Mouse (Mus musculus) v-Abl transformed pro-B cells (cell line): ENCODE measurements around the gene Leng9.

Source experiments
- in situ Hi-C, 2 experiments: fragments of 400-800 bp; cut with MboI; formaldehyde crosslinking; loops; one replicate each; pipeline ENCODE4 v1.15.1; 2025; ENCODE audit not compliant: unreplicated experiment in 2 of 2

Leng9 gene

DNA sequence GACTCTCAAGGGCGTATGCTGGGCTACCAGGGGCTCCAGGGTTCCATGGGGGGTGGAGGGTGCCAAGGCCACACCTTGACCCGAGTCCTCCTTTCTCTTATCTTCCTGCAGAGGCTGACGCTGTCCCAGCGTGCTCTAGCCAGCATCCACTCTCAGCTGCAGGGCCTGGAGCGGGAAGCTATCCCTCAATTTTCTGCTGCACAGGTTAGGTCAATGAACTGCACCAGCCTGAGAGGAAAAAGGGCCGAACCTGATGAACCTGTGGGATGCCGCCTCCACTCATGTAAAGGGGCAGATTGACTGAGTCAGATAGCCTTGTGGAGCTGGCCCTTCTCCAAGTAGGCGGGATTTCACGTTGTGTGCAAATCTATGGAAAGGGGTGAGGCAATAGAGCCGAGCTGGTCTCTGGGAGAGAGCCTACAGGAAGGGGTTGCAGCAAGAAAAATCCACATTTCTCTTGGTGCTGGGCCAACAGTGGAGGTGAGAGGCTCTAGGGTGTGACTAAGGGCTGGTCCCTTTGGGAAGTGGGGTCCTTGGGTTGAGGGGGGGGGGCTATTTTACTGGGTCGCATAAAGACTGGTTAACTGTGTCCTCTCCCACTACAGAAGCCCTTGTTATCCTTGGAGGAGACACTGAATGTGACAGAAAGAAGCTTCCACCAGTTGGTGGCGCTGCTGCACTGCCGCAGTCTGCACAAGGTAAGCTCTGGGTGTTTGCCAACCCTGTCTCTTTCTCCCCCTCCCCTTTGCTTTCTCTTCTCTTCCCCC lies 19.3 kb downstream of the Leng9 start:
- in situ Hi-C loops = loop anchor here (10.0 to 25.0 kb wide), 4 partner anchors 436 to 806 kb away; partner anchors contain the start of genes Ssc5d (in 2 of the 2), Ube2s (in 2 of the 2), Mboat7 (in 1 of the 2) and Tmem86b (in 1 of the 2)

DNA sequence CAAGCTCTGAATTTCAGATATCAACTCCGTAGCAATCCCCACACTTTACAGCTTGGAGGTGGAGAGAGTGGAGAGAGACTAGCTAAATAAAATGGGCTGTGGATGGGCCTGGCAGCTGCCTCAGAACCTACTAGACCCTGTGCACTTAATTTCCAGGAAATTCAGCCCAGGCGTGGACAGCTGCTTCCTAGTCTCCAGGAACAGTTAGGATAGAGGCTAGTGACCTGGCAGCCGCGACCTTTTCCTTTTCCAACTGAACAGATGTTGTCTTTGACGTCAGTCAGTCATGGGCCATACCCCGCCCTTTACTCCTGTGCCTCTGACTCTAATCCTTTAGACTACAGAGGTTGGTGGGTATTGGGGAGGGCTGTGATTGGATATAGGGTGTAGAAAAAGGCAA lies 21.3 kb downstream of the Leng9 start:
- in situ Hi-C loops = loop anchor here (5.0 to 25.0 kb wide), 8 partner anchors 102 to 808 kb away; partner anchors contain the start of genes Ssc5d (in 2 of the 2), Ube2s (in 2 of the 2) and Tmem86b (in 1 of the 2)

DNA sequence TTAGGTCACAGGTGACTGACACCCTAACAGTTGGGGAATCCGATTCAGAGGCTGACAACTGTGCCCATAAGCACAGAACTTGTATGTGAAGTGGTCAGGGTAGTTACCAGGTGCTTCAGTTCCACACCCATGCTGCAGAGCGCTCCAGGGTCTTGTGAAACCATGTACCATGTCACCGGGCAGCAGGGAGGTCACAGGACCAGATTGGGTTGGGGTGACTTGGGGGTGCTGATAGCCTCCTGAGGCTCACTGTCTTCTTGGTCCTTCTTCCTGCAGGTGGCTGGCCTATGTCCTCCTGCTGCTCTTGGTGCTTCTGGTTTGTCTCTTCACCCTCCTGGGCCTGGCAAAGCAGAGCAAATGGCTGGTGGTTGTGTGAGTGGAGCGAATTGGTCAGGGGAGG lies 22.3 kb downstream of the Leng9 start:
- in situ Hi-C loops = loop anchor here (5.0 to 25.0 kb wide), 8 partner anchors 101 to 809 kb away; partner anchors contain the start of genes Ssc5d (in 2 of the 2), Ube2s (in 2 of the 2) and Tmem86b (in 1 of the 2)

DNA sequence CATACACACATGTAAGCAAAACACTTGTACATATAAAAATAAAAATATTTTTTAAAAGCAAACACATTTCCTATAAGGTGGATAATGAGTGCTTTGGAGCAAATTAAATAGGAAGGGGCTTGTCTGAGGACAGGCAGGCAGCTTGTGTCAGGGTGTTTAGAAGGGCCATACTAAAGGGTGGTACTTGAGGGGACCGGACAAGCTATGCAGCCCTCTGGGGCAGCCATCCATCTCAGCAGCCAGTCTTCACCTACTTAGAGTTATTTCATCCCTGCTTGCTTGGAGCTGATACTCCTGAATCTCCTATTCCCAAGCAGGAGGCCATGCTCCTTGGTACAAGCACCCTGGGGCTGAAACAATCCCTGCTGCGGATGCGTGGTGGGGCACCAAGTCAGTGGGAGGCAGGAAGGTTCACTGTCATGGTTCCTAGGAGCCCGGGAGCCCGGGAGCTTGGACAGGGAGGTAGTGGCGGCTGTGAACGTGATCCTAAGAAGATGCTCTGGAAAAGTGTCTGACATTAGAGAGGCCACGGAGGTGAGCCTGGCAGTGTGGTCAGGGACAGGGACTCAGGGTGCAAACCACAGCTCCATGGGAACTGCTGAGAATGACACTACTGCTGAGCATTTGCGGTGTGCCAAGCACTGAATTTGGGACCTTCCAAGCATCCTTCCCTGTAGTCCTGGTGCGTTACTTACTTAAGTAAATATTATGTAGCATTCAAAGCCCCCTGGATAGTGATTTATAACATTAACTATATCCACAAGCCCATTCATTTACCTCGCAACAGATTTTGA lies 23.0 kb downstream of the Leng9 start:
- in situ Hi-C loops = loop anchor here (5.0 to 25.0 kb wide), 8 partner anchors 100 to 810 kb away; partner anchors contain the start of genes Ssc5d (in 2 of the 2), Ube2s (in 2 of the 2) and Tmem86b (in 1 of the 2)

DNA sequence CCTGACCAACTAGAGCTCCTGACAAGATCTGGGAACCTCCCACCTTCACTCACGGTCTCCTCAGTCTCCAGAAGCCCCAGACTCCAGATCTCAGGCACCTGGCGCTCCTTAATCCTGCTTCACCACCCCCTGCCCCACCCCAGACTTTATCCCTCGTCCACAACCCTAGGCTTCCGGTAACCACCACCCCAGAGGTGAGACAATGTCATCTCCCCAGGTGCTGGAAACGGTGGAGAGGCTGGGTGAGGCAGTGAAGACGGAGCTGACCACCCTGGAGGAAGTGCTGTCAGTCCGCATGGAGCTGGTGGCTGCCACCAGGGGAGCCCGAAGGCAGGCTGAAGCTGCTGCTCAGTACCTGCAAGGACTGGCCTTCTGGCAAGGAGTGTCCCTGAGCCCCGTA lies 24.9 kb downstream of the Leng9 start:
- in situ Hi-C loops = loop anchor here (5.0 to 25.0 kb wide), 8 partner anchors 98 to 812 kb away; partner anchors contain the start of genes Ssc5d (in 2 of the 2), Ube2s (in 2 of the 2) and Tmem86b (in 1 of the 2)

DNA sequence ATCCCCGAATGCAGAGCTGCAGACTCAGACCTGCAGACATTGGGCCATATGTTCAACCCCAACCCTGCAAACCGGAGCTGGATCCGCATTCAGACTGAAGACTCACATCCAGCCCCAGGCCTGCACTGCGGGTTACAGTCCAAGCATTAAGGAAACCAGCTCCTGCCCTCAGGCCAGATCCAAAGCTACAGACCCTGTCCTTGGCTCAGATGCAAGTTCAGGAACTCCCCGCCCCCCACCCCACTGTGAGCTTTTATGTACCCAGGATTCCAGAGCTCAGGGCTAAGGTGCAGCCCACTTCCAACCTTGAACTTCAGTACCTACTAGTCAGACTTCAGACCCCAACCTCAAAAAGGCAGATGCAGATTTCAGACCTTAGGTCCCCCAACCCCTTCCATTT lies 25.3 kb downstream of the Leng9 start:
- in situ Hi-C loops = loop anchor here (5.0 to 25.0 kb wide), 8 partner anchors 98 to 812 kb away; partner anchors contain the start of genes Ssc5d (in 2 of the 2), Ube2s (in 2 of the 2) and Tmem86b (in 1 of the 2)

DNA sequence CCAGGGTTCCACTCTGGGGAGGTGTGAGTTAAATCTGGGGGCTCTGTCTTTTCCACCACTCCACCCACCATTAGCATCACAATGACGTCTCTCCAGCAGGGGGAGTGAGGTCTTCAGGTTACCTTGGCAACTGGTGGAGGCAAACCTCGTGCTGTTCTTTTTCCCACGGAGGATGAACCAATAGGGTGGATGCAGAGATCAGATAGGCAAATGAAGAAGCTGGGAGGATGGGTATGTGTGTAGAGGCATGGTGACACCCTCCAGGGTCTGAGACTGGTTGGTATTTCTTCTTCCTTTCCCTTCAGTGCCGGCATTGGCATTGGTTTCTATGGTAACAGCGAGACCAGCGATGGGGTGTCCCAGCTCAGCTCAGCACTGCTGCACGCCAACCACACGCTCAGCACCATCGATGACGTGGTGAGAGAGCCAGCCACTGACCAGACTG lies 25.8 kb downstream of the Leng9 start:
- in situ Hi-C loops = loop anchor here in 1 of 2 experiments (10.0 kb wide), 1 partner anchor 170 kb away; no protein-coding TSS in a partner anchor

DNA sequence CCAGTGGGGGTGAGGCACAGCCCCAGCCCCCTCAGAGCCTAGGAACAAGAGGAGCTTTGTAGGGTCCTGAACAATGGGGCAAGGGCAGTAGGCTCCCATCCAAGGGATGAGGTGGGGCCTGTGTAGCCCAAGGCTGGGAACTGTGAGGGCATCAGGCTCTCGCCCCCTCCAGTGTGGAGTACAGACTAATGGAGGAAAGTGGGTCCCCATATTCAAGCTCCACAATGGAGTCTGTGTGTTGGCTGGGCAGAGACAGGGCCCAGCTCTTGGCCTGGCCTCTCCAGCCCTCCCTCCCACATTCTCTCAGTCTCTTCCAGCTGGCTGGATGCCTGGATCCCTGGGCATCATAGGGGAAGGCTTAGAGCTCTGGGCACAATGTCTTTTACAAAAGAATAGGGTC lies 26.4 kb downstream of the Leng9 start:
- in situ Hi-C loops = loop anchor here in 1 of 2 experiments (10.0 kb wide), 1 partner anchor 171 kb away; no protein-coding TSS in a partner anchor

DNA sequence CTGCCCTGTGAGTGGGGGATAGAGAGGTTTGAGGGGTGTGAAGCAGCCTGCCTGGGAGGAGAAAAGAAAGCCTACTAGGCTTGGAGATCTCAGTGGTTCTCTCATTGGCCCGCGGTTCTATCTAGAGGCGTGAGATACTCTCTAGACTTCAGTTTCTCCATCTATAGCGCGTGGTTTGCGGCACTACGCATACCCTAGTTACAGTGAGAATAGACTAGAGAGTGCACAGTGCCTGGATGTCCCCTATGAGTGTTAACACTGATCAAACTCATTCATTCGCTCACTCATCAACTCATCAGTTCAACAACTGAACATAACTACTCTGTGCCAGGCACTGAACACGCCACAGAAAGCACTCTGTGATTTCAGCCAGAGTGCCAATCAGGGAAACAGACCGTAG lies 27.4 kb downstream of the Leng9 start:
- in situ Hi-C loops = loop anchor here in 1 of 2 experiments (10.0 kb wide), 1 partner anchor 172 kb away; no protein-coding TSS in a partner anchor

DNA sequence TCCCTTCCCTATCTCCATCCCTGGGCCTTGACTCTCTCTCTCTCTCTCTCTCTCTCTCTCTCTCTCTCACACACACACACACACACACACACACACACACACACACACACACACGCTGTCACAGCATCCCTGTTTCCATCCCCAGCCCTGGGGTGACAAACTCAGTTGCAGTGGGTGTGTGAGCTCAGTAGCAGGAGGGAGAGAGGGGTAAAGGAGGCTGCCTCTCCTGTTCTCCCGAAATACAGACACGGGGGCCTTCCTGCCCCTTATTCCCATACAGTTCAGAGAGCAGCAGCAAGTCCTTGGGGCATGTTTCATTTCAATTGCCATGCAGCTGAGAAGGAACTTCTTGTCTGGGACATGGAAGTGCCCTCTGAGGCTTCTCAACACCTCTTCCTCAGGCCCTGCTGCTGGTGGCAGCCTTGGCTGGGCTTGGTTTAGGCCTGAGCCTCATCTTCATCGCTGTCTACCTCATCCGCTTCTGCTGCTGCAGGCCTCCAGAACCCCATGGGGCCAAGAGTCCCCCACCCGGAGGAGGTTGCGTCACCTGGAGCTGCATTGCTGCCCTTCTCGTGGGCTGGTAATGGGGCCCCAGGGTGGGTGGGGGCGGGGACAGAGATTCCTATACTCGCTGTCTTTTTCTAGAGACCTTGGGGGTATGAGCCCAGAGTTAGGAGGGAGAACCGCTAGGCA lies 28.0 kb downstream of the Leng9 start:
- in situ Hi-C loops = loop anchor here in 1 of 2 experiments (10.0 kb wide), 1 partner anchor 173 kb away; no protein-coding TSS in a partner anchor

DNA sequence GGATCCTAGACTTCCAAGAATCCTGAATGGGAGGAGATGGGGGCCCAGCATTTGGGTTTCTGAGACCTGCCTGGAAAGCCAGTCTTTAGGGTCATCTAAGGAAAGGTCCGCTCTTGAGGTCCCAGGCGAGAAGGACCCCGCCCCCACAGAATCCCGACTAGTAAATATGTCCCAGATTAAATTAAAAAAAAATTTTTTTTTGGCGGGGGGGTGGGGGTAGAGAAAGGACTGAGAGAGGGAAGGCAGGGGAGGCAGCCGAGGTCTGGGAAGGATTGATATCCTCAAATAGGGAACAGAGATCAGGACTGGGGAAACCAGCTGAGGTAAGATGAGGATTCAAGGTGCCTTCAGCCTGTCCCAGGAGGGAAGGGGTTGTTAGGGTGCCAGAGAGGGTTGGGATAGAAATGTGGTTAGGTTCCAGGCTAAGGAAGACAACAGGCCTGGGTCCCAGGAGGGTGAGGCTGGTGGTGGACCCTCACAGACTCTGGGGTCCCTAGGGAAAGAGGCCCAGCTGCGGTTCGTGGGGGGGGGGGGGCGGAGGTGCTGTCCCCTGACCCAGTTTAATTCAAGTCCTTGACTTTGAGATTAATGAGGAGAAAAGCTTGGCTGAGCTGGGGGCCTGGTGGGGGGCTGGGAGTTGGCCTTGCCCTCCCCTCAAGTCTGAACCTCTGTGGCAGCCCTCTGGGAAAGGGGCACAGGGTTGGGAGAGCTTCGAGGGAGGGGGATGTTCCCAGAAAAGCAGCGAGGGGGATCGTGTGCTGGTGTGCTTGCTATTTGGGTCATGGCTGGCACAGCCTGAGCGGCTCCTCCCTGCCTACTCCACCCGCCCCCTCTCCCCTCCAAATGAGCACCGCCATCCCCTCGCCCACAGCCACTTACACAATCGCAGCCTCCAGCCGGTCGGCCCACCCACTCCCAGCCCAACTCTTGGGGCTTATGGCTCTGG lies 29.9 kb downstream of the Leng9 start:
- in situ Hi-C loops = loop anchor here in 1 of 2 experiments (10.0 kb wide), 1 partner anchor 175 kb away; no protein-coding TSS in a partner anchor

DNA sequence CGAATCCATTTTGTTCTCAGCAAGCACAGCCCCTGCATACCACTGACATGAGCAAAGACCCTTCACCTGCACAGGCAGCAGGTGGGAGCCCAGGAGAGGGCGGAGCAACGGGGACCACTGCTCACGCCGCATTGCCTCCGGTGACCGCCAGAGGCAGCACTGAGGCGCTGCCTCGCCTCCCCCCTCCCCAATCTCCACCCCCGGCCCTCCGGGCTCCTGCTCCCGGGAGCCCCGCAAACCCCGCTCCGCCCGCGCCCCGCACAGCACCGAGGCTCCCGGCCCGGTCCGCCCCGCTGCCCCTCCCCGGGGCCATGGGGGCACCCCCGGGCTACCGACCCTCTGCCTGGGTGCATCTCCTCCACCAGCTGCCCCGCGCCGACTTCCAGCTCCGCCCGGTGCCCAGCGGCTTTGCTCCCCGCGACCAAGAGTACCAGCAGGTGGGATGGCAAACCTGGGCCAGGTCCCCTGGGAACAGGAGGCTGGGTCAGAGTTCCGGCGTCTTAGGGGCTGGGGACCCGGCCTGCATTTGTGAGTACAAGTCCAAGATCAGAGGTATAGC lies 30.8 kb downstream of the Leng9 start, which contains the start of gene Ttyh1:
Gene Ttyh1 (plus strand): TSS at position 65 of the 559 bp plus-strand sequence.
- in situ Hi-C loops = no loop called here

DNA sequence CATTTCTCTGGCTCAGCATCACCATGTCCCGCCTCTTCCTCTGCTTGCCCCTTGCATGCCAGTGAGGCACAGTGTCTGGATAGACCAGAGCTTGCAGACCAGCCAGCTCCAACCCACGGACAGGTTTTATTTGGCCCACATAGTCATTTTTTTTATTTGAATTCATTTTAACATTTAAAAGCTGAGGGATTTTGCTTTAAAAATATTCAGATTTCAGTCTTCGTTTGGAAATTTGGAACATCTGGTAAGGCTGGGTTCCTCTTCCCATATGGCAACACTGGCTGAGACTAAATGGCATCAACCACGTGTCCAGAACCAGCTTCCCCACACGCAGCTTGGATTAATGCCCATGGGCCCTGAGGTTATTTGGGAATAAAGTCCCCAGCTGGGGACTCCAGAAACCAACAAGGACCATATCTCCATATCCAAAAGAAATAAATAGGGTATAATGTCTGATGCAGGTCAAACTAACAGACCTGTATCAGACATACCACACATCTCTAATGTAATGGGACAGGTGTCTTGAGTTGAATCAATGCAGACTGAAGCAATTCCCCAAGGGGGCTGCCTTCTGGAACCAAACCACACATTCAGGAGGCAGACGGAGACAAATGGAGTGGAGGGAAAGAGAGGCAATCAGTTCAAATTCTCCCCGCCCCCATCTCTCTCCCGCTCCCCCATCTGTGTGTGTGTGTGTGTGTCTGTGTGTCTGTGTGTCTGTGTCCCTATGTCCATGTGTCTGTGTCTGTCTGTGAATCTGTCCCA lies 32.9 kb downstream of the Leng9 start:
- in situ Hi-C loops = no loop called here

DNA sequence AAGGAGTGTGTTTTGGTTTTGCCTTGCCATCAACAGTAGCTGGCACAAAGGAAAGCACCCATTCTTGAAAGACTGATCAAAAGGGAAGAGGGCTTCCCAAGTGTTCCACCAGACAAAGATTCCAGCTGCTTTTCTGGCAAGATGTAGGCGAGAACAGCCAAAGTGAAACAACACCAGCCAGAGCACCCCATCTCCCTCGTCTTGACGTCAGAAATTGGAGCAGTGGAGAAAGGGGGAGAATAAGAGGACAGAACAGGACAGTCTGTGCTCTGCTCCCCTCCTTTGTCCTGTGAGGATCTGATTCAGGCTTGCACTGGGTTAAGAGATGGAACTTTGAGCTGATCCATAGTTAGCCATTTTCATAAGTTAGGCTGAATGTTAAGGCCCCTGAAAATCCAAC lies 38.4 kb downstream of the Leng9 start:
- in situ Hi-C loops = no loop called here

DNA sequence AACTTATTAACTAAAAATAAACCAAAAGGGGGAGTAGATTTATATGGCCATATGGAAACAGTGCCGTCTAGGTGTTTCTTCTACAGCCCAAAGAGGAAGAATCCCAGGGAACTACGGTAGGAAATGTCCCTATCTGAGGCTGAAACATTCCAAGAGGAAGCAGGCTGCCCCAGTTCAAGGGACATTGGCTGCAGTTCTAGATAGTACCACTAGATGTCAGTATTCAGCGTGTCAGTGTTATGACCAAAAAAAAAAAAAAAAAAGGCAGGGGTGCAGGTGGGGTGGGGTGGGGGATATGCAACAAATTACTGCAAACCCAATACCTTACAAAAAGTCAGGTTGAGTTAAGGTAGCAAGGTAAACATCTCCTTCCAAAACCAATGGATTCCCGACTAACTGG lies 46.8 kb downstream of the Leng9 start:
- in situ Hi-C loops = loop anchor here in 1 of 2 experiments (5.0 kb wide), 1 partner anchor 76 kb away; no protein-coding TSS in a partner anchor

DNA sequence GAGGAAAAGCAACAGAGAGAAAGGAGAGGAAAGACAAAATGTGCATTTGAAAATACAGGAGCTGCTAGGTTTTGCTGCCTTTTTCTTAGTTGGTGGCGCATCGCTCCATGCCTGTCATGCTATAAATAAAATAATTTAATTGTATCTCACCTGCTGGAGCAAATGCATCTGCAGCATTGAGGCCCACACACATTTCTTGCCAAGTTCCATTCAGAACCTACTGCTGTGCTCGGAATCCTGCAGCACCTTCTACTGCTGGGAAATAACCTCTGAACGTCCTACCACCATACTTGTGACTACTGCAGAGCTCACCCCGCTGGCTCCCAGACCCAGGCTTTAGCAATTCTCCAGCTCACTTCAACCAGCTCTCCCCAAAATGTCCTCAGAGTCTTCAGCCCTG lies 49.0 kb downstream of the Leng9 start:
- in situ Hi-C loops = loop anchor here in 1 of 2 experiments (5.0 kb wide), 1 partner anchor 74 kb away; no protein-coding TSS in a partner anchor

DNA sequence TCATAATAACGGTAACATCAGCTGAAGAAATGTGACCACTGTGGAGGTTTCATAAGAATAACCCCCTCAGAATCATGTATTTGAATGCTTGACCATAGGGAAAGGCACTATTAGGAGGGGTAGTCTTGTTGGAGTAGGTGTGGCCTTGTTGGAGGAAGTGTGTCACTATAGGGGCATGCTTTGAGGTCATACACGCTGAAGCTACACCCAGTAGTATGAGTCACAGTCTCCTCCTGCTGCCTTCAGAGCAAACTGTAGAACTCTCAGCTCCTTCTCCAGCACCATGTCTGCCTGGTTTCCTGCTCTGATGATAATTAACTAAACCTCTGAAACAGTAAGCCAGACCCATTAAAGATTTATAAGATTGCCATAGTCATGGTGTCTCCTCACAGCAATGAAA lies 51.3 kb downstream of the Leng9 start:
- in situ Hi-C loops = loop anchor here in 1 of 2 experiments (25.0 kb wide), 1 partner anchor 812 kb away; the partner anchor contains the start of genes Myadm and Prkcg
